Mouse (Mus musculus) liver, adult 2 months (tissue): ENCODE measurements around the gene Ly75.

Experiments
- CTCF ChIP-seq: fragments of 200-500 bp; IDR thresholded peaks from 2 replicates; pipeline ENCODE4 v1.5.1; 2011; ENCODE audit warnings: low read depth, low read length, control low read depth
- POLR2A ChIP-seq: fragments of 200-500 bp; IDR thresholded peaks from 2 replicates; pipeline ENCODE4 v1.6.1; 2011; ENCODE audit warnings: low read length, control low read depth; ENCODE audit not compliant: insufficient read depth; ENCODE audit errors: extremely low read depth

GRCm38 (mm10) chr2:60414334-60414733, 31.2 kb upstream of the Ly75 start:
- TF ChIP-seq CTCF (no peak), POLR2A (no peak)
